Mouse (Mus musculus) right cerebral cortex, adult 18-20 months (tissue): ENCODE results near the gene Serf2.

Experiments used
- DNase-seq: peaks from one replicate; pipeline ENCODE4 v3.0.0; 2022; ENCODE audit warnings: mixed read lengths

Gene Serf2

GRCm38 (mm10) chr2:121507173-121507950 is 58.4 kb downstream of the Serf2 start:
- no peak for DNase-seq
